Mouse (Mus musculus) urinary bladder, postnatal 36 days (tissue): ENCODE measurements around the gene Sppl3.

Source experiments
- DNase-seq, 2 experiments: peaks; one replicate each; pipeline ENCODE4 v3.0.0; 2022; ENCODE audit warnings: low spot score in 2 of 2, mixed read lengths in 1 of 2

Sppl3 gene

DNA sequence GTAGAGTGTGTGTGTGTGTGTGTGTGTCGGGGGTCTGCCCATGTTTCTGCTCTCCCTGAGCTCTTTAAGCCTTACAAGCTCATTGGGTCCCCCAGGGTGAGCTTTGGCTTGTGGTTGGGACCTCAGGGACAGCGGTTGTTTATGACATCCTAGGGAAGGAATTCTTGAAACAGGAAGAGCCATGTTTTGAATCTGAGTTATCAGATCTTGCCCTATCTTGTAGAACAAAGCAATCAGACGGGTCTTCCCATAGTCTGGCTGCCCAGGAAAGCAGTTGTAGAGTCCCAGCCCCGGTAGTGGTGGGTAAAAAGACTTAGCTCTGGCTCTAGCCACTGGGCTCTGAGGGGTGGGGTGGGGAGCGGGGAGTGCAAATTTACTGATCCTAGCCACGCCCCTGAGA is 13.6 kb upstream of the Sppl3 start:
- DNase-seq, result no peak

DNA sequence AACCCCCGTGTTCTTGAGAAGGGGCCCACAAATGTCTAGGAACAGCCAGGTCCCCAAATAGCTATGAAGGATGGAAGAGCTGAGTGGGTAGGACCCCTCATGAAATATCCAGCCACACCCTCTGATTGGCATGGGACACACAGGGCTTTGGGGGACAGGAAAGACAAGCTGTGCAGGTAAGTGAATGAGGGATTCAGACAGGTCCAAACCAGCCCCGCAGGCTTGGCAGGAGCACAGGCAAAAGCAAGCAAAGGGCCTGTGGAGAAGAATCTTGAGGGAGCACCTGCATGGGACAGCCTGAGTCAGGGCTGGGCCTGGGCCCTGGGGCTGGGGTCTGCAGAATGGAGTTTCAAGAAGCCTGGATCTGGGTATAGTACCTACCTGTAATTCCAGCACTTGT is 10.4 kb upstream of the Sppl3 start:
- DNase-seq, result peak; percentile 62 to 68

DNA sequence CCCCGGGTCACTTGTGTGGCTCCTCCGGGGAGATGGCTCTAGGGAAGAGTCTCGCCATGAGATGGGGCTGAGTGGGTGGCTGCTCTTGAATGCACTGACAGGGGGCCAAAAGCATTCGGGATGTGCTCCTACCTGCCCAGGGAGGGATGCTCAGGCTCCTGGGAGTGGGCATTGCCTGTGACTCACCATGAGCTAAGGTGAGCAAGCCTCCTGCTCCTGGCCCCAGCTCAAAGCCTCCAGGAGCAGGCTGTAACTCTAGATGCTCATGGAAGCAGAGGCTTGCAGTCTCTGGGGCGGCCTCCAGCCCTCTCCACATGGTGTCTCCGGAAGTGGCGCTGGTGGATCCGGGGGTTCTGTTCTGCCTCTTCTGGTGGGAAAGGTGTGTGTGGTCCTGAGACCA is 9.5 kb upstream of the Sppl3 start:
- peak in 1 of 2 experiments; percentile 53 for DNase-seq

DNA sequence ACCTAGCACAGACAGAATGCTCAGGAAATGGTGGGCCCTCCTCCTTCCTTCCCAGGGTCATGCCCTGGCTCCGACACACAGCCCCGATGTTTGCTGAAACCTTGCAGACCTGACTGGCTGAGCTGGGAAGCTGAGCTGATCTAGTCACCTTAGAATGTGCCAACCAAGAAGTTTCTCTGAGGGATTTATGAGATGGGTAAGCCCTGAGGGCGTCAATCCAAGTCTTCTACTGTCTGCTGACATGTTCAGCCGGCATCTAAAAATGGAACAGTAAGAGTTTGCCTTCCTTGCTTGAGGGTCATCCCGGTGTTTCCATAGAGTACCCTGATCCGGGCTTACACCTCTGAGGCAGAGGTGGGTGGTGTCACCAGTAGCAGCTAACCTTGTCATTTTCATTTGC is 8.2 kb upstream of the Sppl3 start:
- DNase-seq, result no peak

DNA sequence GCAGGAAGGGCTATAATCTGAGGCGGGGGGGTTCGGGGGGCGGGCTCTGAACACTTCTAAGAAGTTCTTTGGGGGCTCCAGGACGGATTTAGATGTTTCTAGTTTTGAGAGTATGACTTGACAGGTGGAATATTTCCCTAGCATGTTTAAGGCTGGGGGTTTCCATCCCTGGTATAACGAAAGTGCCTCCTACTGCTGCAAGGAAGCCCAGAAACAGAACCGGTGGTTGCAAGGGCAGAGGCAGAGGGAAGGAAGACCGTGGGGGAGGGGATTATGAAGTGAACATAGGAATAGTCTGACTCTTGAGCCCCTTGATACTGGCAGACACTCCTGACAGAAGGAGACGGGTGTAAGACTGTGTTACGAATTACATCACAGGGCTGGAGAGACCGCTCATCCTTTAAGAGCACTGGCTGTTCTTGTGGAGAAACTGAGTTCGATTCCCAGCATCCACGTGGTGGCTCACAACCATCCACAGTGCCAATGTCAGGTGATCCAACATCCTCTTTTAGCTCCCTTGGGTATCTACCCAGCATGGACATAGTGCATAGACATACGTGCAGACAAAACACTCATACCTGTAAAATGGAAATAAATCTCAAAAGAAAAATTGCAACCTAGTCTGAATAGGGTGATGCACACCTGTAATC is 7.6 kb upstream of the Sppl3 start:
- no peak for DNase-seq

DNA sequence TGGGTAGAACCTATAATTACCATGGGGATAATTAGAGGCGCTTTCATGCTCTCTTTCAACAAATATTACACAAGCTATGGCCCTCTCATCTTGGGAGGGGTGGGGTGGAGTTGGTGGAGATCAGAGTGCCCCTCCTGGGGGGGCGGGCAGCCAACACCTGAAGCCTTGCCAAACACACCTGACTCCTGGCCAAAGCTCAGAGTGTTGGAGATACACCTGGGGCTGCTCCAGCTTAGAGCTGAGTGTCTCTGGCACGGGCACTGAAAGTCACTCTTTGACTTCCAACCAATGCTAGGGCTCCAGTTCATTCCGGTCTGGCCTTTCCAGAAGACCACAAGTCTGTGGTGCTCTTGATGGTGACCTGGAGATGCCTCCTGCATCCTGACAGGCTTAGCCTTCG is 3.2 kb upstream of the Sppl3 start:
- no peak for DNase-seq

DNA sequence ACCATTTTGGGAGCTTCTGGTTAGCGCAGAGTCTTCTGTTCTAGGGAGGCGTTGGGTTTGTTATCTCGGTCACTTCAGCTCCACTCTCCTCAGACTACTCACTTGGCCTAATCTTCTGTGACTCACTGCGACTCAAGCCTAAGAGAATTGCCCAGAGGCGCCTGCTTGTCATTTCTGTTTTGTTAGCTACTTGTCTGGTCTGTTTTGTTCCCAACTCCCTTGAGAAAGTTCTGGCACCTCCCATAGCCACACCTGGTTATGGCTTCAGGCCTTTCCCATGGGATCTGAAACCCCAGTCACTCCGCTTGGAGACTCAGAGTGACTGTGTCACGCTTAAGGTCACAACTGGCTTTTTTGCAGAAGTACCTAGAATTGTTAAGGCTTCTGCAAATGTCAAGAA is 2.6 kb upstream of the Sppl3 start:
- no peak for DNase-seq

DNA sequence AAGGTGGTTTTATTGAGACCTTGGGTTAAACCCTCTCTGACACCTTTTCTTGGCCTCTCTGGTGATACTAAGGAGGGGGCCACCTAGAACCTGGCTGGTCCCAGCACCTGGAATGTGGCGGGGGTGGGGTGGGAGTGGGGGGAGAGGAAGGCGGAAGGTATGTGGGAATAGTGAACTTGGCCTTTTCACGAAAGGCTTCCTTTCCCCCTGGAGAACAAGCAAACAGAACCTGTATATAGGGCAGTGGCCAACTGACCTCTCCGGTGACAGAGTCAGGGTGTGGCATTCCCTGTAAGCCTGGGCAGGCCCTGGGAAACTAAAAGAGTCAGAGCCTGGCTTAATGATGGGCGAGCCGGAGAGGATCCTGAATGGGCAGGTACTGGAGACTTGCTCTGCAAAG is 1.8 kb upstream of the Sppl3 start:
- DNase-seq, result no peak

DNA sequence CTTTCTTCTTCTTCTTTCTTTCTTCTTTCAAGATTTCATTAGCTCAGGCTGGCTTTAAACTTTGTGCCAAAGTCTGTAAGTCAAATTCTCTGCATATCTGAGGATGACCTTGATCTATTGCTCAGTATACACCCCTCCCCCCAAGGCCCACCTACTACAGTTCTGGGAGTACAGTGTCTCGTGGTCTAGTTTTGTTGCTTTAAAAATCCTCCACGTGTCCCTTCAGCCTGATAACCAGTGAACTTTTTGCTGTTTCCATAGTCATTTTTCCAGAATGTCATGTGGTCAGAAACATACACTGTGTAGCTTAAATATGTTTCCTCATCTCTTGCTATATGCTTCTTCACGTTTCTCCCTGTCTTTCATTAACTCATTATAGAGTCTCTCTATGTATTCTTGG is 976 bp upstream of the Sppl3 start:
- no peak for DNase-seq

DNA sequence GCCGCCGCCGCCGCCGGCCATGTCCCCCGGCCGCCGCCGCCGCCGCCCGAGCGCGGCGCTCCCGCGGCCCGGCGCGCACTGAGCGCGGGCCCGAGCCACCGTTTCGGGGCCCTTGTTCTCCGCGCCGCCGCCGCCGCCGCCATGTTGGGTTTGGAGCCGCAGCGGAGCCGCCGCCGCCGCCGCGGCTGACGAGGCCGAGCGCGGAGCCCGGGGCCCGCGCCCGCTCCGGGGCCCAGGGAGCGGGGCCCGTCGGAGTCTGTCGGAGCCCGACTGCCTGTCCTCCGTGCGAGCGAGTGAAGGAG is 231 bp downstream of the Sppl3 start:
- DNase-seq, result no peak

DNA sequence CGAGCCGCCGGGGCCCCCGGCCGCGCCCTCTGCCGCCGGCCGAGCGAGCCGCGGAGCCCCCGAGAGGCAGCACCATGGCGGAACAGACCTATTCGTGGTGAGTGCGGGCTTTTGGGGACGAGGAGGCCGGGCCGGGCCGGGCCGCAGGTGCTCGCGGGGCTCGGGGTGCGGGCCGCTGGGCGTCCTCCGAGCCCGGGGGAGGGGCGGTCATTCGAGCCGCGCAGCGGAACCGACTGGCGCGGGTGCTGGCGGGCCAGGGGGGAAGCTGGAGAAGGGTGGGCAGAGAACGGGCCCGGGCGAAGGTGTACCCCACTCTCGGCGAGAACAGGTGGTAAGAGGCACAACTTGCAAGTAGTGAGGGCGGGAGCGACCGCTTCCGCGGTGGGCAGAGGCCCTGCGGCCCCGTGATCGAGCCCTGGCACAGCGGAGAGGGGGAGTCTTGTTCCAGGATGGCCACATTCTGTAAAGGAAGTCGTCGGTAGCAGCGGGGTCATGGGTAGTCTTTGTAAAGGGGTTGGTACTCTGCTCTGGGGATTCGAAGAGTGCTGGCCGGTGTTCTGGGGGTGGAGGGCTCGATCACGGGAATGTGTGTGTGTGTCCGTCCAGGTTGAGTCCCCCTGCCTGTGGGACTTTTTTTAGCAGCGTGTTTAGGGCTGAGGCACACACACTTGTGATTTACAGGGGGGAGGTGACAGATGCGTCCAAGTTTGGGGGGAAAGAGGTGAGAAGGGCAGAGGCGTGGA is 753 bp downstream of the Sppl3 start:
- peak in 1 of 2 experiments; percentile 41 for DNase-seq

DNA sequence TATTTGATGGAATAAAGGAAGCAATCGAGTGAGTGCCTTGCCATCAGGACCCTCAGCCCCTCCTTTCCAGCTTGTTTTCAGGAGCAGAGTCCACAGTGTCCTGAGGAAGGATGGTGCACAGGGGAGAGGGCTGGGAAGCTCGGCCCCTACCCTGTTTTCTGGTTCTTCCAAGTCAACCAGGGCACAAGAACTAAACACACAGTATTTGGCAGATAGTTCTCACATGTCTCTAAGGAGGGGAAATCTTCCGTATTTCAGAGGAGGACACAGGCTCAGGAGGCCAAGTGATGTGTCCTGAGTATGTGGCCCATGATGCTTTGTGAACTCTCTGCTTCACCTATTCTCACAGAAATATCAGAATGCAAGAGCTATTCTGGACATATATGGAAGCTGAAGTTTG is 2.5 kb downstream of the Sppl3 start:
- no peak for DNase-seq

DNA sequence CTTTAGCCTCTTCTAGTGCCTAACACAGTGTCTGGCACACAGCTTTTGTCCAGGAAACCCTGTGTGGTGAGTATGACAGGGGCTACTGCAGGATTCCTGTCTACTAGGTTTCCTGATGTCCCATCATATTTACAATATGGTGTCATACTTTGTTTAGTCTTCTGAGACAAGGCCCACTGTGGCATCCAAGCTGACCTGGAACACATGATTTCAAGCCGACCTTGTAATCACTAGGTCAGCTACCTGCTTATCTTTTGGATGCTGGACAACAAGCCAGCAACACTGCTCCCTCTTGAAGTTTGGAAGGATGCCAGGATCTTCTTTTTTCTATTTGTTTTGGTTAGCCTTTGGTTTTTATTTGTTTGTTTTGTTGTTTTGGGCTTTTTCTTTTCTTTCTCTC is 3.6 kb downstream of the Sppl3 start:
- DNase-seq, result no peak

DNA sequence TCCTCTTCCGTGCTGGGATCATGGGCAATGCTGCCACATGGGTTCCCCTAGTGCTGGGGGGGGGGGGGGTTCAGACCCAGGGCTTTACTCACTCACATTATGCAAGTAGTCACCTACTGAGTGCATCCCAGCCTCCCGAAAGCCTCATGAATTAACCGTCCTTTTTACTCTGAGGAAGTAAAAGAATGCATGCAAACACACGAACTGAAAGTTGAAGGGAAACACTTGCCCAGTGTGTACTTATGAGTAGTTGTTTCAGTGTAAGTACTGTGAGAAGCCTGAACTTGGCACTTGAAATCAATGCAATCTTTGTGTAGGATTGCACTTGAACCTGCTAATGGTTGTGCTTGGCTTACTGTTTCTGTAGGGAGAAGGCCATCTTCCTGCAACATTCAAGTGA is 4.2 kb downstream of the Sppl3 start:
- DNase-seq, result no peak

DNA sequence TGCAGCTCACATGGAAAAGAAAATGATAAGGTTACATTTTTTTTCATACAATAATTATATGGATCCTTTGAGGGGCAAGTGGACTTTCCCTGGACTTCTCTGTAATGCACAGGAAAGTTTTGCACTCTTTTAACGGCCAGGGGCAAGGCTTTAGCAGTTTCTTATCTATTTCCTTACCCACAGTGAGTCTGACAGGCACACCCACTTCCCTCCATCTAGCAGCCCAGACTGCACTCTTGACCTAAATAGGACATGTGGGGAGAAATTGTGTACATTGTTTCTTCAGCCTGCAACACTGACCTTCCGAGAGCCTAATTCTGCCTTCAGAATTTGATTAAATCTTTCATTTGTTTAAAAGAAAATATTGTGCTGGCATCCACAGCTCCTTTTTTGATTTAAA is 7.3 kb downstream of the Sppl3 start:
- no peak for DNase-seq

DNA sequence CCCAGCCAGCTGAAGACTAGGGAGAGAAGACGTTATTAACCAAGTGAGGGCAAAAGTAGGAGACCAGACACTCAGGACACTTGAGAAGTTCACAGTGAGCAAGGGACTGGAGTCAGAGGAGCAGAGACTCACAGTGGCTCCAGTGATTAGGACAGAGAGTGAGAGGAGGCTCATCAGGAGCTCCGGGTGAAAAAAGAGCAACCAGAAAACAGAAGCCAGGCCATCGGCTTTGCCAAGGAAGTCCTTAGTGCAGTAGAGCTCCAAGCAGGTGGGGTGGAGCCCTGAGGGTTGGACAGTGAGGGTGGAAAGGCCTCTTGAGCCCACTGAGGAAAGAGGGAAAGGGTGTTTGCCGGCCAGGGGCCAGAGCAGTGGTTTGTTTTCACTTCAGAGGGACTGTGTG is 7.9 kb downstream of the Sppl3 start:
- no peak for DNase-seq

DNA sequence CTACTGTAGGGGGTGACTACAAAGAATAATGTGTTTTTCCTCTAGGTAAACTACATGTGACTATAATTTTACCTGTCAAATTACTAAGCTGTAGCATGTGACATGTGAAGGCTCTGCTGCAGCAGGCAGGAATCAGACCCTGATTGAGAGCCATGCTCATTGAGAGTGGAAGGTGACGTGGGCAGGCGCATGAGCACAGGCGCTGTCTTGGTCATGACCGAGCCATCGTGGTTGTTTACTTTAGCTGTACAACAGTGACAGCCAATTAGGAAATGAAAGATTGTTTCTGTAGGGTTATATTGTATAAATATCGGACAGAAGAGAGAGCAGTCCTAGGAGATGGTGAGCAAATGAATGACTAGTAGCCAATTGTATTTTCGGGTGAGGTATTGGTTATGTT is 11.1 kb downstream of the Sppl3 start:
- DNase-seq, result no peak

DNA sequence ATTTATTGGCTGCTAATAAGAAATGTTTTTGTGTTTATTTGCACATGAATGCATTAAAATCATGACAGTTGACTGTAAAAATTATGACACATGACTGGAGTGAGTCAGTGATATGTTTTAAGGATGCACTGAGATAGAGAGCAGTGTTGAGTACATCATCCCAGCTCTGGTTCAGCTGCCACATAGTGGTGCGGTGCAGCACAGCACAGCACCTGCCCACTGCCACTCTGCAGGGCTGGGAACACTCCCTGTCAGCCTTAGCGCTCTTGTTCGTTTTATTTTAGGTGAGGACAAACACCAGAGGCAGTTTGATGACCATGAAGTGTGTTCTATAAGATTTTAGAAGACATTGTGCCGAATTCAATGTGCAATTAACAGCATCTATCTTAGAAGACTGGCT is 15.2 kb downstream of the Sppl3 start:
- DNase-seq, result no peak

DNA sequence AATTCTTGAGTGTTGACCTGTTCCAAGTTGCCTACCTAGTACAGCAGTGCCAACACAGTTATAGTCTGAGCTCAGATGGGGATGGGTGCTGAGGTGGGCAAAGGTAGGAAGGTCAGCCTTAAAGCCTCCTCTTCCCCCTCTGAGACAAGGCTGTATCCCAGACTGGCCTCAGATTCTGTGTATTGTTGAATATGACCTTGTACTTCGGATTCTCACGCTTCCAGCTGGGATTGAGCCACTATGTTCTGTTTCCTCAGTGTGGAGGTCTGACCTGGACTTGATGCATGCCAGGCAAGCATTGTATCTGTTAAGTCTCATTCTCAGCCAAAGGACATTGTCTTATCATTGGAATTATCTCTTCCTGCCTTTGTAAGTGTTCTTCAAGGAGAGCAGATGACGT is 16.2 kb downstream of the Sppl3 start:
- DNase-seq, result no peak

DNA sequence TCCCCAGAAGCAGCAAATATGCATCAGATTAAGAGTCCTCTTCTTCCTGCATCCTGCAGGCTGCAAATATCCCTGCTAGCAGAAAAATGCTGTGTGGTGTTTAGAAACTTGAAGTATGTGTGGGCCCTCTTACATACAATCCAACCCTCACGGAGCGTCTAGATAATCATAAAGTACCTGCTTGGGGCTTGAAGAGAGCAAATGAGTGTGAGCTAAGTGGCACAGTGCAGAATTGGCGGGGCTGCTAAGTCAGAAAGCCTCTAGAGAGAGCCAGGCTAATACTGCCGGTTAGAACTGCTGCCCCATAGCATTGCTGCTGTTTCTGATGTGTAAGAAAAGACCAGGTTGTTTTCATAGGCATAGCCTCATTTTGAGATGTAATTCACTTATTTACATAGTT is 18.0 kb downstream of the Sppl3 start:
- no peak for DNase-seq

DNA sequence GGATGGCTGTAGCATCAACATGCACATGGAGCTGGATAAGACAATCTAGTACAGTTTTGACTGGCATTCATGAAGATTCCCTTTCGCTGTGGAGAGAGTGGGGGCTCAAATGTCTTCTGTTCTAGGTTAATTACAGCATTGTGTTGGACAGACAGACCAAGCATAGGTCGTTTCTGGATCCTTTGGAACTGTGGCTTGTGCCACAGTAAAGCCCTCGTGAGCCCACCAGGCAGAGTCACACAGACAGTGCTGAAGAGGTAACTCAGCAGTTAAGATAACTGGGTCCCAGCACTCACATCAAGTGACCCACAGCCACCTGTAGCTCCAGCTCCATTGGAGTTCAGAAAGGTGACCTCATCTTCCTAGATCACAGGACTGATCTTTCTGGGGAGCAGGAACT is 18.6 kb downstream of the Sppl3 start:
- DNase-seq, result no peak

DNA sequence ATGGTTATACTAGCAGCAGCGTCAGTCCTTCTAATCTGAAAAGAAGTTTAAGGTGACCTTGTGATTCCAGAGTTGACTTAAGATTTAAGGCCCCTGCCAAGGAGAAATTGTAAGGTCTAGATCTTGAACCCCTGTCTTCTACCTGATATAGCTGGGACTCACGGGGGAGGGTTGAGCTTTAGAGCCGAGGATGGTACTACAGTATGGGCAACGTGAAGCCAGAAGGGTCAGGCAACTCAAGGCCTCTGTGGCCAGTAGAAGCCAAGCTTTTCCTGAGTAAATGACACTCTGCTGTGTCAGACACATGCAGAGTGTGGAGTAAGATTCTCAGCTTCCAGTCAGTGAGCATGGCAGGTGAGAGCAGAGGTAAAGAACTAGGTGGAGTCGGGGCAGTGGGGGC is 20.6 kb downstream of the Sppl3 start:
- DNase-seq, result no peak

DNA sequence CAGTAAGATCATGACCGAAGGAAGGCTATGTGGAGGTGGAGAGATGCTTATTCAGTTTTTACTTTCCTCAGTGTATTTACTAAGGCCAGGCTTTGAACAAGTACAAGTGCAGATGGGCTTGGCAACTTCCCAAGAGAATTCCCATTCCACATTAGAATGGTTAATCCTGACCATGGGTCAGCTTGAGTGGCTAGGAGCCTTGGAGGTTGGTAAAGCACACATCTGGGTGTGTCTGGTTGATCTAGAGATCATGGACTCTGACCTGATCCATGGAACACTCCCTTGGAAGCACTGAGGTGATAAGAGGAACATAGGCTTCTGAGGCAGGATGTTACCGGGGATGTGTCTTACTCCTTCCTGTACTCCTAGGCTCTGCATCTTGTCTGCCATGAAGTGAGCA is 21.7 kb downstream of the Sppl3 start:
- no peak for DNase-seq

DNA sequence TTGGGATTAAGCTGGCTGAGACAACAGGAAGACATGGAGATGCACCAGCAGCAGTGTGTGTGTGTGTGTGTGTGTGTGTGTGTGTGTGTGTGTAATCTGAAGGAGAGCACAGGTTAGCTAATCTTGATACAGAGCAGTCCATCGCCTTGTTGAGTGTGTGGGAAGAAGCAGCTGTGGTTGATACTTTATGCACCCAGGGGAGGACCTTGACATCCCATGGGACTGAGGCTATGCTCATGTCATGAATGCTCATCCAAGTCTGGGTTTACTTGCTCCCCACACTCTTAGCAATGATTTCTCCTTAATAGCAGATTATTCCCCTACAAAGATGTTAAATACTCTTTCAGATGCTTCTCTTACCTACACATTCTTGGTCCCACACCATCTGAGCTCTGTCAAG is 24.3 kb downstream of the Sppl3 start:
- no peak for DNase-seq
